Mouse (Mus musculus) limb, embryonic 10.5 days (tissue): ENCODE measurements around the gene Ndufa6. TPM values are rescaled to one million over a fixed set of nuclear protein-coding genes. Genes with fewer than 3 reads are reported as not detected.
A peak's percentile ranks its signal among the peaks of the same experiment; 100 is the strongest.
"Not testable (repeated sequence)": the region's sequence is repeated elsewhere in the genome, so short reads cannot be mapped to it uniquely, and the experiment has no call there.

Experiments used
- DNase-seq: peaks from one replicate; pipeline ENCODE4 v3.0.0-alpha.2; 2017; ENCODE audit warnings: low spot score
- H3K27ac ChIP-seq: fragments of 300-500 bp; sonication (generic); 2 replicates; pipeline ENCODE4 v1.5.1; 2016; ENCODE audit warnings: mild to moderate bottlenecking
- H3K27me3 ChIP-seq: fragments of 300-500 bp; sonication (generic); 2 replicates; pipeline ENCODE4 v1.6.1; 2016; ENCODE audit warnings: low read depth, mild to moderate bottlenecking; ENCODE audit not compliant: poor library complexity, severe bottlenecking
- H3K36me3 ChIP-seq: fragments of 300-500 bp; sonication (generic); 2 replicates; pipeline ENCODE4 v1.6.1; 2016; ENCODE audit warnings: mild to moderate bottlenecking, moderate library complexity
- H3K4me1 ChIP-seq: fragments of 300-500 bp; sonication (generic); 2 replicates; pipeline ENCODE4 v1.6.1; 2016
- H3K4me3 ChIP-seq: fragments of 300-500 bp; sonication (generic); 2 replicates; pipeline ENCODE4 v1.5.1; 2016; ENCODE audit warnings: mild to moderate bottlenecking, moderate library complexity
- H3K9me3 ChIP-seq: fragments of 300-500 bp; sonication (generic); replicated peaks from 2 replicates; pipeline ENCODE4 v1.6.1; 2016; ENCODE audit warnings: mild to moderate bottlenecking
- WGBS: fragments of 180-500 bp; shearing (Covaris S2); methylation state at CpG from one replicate; pipeline ENCODE4 v1.1.7; 2016; 5-methylcytosine and 5-hydroxymethylcytosine counted together
- polyA plus RNA-seq: library from polyadenylated mRNA; unstranded; fragments of >200 nt; fragmentation: Nextera tagmentation; extraction: Ambion mirVana; gene quantifications from 2 replicates; pipeline ENCODE4 v1.2.1, GENCODE M21; 2016

Gene Ndufa6
- 243 and 262 TPM in 2 replicates for polyA plus RNA-seq

DNA sequence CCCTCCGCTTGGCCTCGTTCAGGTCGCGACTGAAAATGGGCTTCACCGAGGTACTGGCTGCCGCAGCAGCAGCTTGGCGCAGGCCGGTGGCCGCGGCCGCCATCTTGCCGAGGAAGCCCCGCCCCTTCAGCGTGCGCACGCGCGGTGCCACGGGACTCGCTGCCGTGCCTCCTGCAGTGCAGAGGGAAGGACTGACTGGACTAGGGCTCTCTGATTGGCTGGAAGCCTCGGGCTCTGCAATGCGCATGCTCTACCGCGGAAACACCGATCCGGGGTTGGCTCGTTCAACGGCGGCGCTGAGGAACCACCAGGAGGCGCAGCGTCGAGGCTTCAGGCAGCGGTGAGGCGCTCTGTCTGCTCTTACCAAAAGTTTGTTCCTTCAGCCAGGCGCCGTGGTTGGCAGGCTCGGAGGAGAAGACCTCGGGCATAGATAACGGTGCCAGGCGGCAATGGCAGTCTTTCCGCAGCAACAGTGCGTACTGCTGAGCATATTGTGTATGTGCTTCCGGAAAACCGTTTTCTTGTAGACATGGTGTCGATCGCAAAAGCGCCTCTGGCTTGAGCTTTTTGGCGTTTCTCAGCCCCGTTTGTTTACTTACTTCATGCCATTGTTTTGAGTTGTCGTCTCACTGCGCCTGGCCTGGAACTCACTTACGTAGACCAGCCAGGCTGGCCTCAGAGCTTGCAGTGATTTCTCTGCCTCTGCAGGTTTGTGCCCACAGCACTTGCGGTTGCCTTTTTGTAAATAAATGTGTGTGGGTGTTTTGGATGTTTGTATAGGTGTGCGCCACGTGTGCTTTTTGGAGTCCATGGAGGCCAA is at the start of gene Ndufa6:
Gene Ndufa6, minus strand, starts transcription at position 197 of the 820 bp plus-strand sequence.
- peaks cover 23% of the 10 kb centered on the region for H3K4me1 ChIP-seq
- no peaks in the 10 kb centered on the region for H3K9me3 ChIP-seq
- H3K4me3 ChIP-seq = peak within 1 kb of the TSS; percentile 72
- peaks cover 23% of the 10 kb centered on the region for H3K36me3 ChIP-seq
- H3K27ac ChIP-seq = peak within 1 kb of the TSS; percentile 91
- peak; percentile 98 for DNase-seq
- H3K27me3 ChIP-seq = no peaks in the 10 kb centered on the region
- 2% methylated on average over 57 of the region's 57 CpGs for WGBS

DNA sequence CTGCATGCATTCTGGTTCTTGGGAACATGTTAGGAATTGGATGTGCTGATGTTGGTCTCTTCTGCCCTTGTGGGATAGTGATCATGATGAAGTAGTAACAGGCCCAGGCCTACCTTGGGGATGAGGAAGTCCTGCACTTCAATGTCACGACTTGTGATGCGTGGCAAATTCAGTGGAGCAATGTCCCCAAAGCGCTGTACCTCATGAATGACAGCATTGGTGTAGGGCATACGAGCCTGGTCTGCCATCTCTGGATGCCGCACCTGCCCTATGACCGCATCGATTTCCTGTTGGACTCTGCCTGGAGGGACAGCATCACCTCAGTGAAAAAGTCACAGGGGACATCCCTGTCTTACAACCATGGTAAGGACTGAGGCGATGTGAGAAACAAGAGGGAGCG is 49.5 kb upstream of the Ndufa6 start:
- Histone ChIP-seq H3K27me3 (no peaks in the 10 kb centered on the region), H3K27ac (no peak overlapping the region), H3K9me3 (no peaks in the 10 kb centered on the region), H3K4me1 (no peaks in the 10 kb centered on the region), H3K36me3 (no peaks in the 10 kb centered on the region), H3K4me3 (no peak overlapping the region)
- DNase-seq = no peak
- WGBS = 95% methylated on average over 9 of the region's 9 CpGs

DNA sequence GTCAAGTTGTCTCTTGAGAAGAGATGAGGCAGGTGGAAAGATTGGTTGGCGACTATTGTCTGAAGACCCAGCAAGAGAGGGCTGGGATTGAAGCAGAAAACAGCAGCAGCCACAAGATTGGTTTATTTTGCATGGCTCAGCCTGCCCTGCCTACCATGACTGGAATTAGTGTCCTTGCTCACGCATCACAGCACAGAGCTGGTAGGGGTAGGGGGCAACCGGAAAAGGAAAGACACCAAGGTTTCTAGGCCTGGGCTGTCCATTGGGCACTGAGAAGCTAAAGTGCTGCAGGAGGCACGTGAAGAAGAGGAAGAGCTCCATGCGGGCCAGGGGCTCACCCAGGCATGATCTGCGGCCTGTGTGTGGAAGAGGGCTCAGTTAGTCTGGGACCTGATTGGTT is 48.6 kb upstream of the Ndufa6 start:
- Histone ChIP-seq H3K4me3 (no peak overlapping the region), H3K9me3 (no peaks in the 10 kb centered on the region), H3K36me3 (no peaks in the 10 kb centered on the region), H3K27me3 (no peaks in the 10 kb centered on the region), H3K4me1 (no peaks in the 10 kb centered on the region), H3K27ac (no peak overlapping the region)
- 89% methylated on average over 6 of the region's 6 CpGs for WGBS
- no peak for DNase-seq

DNA sequence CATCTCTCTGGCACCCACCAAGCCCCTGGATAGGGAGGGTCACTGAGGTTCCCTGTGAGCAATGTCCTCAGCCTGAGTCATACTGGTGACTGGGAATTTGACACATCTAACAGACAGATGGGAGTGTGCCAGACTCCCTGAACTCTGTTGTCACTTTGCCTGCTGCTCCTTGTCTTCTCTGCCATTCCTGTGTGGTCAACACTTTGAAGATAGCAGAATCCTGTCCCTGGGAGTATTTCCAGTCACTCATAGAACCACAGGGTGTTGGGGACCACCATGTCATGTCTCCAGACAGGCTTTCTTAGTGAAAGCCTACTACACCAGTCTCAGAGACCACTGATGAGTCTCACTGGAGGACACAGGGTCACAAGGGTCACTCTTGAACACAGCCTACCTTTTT is 48.0 kb upstream of the Ndufa6 start:
- Histone ChIP-seq H3K4me1 (no peaks in the 10 kb centered on the region), H3K9me3 (no peaks in the 10 kb centered on the region), H3K27me3 (no peaks in the 10 kb centered on the region), H3K27ac (no peak overlapping the region), H3K36me3 (no peaks in the 10 kb centered on the region), H3K4me3 (no peak overlapping the region)
- DNase-seq = no peak

DNA sequence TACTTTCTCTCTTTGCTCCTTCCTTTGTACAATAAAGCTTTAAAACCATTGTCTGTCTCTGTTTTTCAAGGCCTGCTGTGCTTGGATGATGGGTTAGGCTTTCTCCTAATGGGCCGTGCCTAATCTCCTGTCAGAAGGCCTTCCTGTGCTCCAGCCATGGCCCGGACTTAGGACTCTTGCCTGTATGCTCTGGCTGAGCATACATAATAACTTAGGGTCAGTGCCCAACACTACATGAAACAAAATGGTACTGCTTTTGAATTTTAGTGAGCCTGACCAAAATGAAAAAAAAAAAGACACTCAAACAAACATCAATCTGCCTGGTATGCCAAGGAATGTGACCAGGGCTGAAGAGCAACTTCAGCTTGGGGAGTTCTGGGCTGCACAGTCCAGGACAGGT is 47.4 kb upstream of the Ndufa6 start:
- Histone ChIP-seq H3K27me3 (no peaks in the 10 kb centered on the region), H3K9me3 (no peaks in the 10 kb centered on the region), H3K4me1 (no peaks in the 10 kb centered on the region), H3K4me3 (no peak overlapping the region), H3K27ac (no peak overlapping the region), H3K36me3 (no peaks in the 10 kb centered on the region)
- WGBS = 78% methylated on average over 2 of the region's 2 CpGs
- DNase-seq = no peak

DNA sequence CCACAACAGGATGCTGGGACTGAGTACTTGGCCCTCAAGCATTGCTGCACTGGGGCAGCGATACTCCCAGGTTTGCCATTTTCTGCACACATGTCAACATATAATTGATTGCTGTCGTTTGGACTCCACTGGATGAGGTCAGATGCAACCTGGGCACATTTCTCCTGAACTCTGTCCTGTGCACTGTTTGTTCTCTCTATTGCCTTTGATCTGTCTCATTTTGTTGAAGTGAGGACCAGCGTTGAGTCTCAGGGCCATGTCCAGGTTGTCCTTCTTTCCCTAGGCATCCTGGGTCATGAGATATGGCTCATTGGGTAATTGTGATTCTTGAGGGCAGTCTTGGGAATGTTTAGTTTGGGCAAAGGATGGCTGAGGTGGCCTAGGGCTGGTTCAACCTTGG is 41.8 kb upstream of the Ndufa6 start:
- H3K36me3 ChIP-seq, H3K4me3 ChIP-seq, H3K27ac ChIP-seq, H3K27me3 ChIP-seq, DNase-seq, H3K4me1 ChIP-seq, H3K9me3 ChIP-seq: not testable (repeated sequence)
- WGBS = 85% methylated on average over 3 of the region's 3 CpGs

DNA sequence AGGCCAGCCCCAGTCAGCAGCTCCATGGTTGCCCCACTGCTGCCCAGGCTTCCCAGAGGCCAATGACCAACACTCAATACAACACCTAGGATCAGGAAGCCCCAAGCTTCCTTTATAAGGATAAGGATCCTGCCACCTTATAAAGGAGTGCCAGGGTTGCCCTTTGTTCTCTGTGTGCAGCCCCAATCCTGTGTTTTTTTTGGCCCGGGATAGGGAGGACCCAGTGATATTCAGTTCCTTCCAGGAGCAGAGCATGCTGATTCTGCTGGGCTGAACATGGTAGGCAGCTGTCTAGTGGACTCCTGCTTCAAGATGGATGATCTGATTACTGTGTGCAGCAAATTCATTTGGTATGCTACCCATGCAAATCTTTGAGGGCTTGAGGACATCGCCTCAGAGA is 39.8 kb upstream of the Ndufa6 start, which contains the start of gene Cyp2d11:
Gene Cyp2d11, minus strand, starts transcription at position 101 of the 400 bp plus-strand sequence.
- not testable (repeated sequence) for DNase-seq

DNA sequence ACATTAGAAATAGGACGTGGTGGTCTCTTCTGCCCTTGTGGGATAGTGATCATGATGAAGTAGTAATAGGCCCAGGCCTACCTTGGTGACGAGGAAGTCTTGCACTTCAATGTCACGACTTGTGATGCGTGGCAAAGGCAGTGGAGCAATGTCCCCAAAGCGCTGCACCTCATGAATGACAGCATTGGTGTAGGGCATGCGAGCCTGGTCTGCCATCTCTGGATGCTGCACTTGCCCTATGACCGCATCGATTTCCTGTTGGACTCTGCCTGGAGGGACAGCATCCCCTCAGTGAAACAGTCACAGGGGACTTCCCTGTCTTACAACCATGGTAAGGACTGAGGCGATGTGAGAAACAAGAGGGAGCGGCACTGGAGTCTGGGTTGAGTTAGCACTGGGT is 35.8 kb upstream of the Ndufa6 start:
- WGBS = 92% methylated on average over 10 of the region's 10 CpGs
- DNase-seq, H3K36me3 ChIP-seq: not testable (repeated sequence)

More for the DNA sequence above, 39.8 kb upstream of the Ndufa6 start, which contains the start of gene Cyp2d11:
- H3K9me3 ChIP-seq, H3K27ac ChIP-seq, H3K4me1 ChIP-seq, H3K27me3 ChIP-seq, H3K4me3 ChIP-seq, H3K36me3 ChIP-seq: not testable (repeated sequence)
- WGBS = 77% methylated on average over 2 of the region's 2 CpGs

DNA sequence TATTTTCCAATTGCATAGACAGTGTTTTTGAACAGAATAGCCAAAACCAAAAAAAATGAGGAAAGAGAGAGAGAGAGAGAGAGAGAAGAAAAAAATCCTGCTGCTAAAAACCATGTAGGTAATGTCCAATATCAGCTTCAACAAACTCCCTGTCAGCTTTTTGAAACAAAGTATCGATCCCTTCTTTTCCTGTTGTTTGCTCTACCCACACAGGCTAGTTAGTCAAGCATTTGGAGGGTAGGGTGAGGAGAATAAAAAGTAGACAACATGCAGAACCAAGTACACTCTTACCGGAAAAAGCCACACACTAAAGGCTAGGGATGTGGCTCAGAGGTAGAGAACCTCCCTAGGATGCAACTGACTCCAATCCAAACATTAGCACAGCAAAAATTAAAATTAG is 31.6 kb upstream of the Ndufa6 start:
- Histone ChIP-seq H3K27ac (no peak overlapping the region), H3K4me3 (no peak overlapping the region), H3K36me3 (no peaks in the 10 kb centered on the region), H3K4me1 (peaks cover 3% of the 10 kb centered on the region; the same call in 1 of the 2 replicates), H3K27me3 (no peaks in the 10 kb centered on the region), H3K9me3 (no peaks in the 10 kb centered on the region)
- DNase-seq = no peak
- 94% methylated on average over 2 of the region's 2 CpGs for WGBS

More for the DNA sequence above, 35.8 kb upstream of the Ndufa6 start:
- H3K27ac ChIP-seq, H3K9me3 ChIP-seq, H3K4me3 ChIP-seq, H3K27me3 ChIP-seq, H3K4me1 ChIP-seq: not testable (repeated sequence)

DNA sequence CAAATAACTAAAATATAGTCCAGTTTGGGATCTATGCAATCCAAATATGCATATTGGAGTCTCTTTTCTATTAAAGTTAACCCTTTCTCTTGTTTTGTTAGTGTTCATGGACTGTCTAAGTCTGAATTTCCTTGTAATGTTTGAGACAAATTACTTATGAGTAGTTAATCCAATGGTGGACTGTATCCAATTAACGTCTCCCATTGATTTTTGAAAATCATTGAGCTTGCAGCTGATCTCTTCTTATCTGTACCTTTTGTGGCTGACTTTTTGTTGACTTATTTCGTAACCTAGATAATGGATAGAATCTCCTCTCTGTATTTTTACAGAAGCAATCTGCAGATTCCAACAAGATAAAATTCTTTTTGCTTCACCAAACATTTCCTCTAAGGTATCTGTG is 28.3 kb upstream of the Ndufa6 start:
- DNase-seq = no peak
- H3K4me3 ChIP-seq = no peak overlapping the region
- H3K4me1 ChIP-seq = peaks cover 19% of the 10 kb centered on the region
- H3K36me3 ChIP-seq = no peaks in the 10 kb centered on the region
- no peak overlapping the region for H3K27ac ChIP-seq
- H3K9me3 ChIP-seq = no peaks in the 10 kb centered on the region
- WGBS = 91% methylated on average over 2 of the region's 2 CpGs
- peaks cover 13% of the 10 kb centered on the region for H3K27me3 ChIP-seq

DNA sequence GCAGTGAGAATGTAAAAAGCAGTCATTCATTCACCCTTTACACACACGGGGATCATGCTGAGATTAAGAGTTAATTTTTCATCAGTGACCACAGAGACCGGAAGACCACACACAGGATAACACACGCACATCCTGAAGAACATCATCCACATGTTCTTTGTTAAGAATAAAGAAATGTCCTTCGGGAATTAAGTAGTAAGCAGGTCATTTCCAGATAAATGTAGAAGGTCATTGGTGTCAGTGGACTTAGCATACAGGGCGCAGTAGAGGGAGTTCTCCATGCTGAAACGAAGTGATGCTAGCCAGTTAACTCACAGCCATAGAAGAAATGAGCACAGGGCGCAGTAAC is 26.6 kb upstream of the Ndufa6 start:
- H3K4me3 ChIP-seq = peak overlapping the region; percentile 52
- no peak for DNase-seq
- H3K4me1 ChIP-seq = peaks cover 25% of the 10 kb centered on the region
- no peaks in the 10 kb centered on the region for H3K9me3 ChIP-seq
- H3K27me3 ChIP-seq = peaks cover 13% of the 10 kb centered on the region
- no peak overlapping the region for H3K27ac ChIP-seq
- 41% methylated on average over 7 of the region's 7 CpGs for WGBS
- H3K36me3 ChIP-seq = no peaks in the 10 kb centered on the region

DNA sequence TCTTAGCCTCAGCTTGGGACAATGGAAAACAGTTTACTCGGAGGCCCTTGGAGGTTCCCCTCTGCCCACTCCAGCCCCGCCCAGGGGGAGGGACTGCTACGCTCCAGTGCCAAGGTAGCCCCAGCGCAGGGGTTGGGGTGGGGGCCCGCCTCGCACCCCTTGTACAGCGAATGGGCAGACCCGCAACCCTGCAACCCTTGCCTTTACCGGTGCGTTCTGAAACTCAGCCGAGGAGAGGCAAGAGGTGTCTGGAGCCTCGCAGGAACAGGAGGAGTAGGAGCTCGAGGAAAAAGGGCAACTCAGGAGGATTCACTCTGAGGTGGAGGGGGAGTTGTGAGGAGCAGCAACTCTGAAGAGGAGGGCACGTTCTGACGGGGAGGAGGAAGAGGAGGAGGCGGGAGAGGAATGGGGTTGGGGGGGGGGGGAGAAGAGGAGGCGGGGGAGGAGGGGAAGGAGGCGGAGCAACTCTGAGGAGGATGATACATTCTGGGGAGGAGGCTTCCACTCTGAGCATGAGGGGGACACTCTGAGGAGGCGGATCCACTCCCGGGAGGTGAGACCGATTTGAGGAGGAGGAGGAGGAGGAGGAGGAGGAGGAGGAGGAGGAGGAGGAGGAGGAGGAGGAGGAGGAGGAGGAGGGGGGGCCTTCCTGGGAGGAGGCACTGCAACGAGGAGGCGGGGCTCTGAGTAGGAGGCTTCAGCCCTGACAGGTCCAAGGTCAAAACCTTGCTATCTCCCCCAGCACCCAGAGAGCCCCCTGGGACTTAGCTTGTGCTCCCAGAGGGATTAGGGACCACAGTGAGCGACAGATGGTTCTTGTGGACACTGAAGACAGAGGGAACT is 26.0 kb upstream of the Ndufa6 start, which contains the start of gene Cyp2d22:
Gene Cyp2d22, minus strand, starts transcription at position 390 of the 843 bp plus-strand sequence.
- Histone ChIP-seq H3K9me3 (no peaks in the 10 kb centered on the region), H3K27ac (peak within 1 kb of the TSS; percentile 58), H3K4me1 (peaks cover 25% of the 10 kb centered on the region), H3K27me3 (peaks cover 13% of the 10 kb centered on the region), H3K36me3 (no peaks in the 10 kb centered on the region), H3K4me3 (peak within 1 kb of the TSS; percentile 52)
- peak; percentile 62 for DNase-seq
- 3% methylated on average over 18 of the region's 24 CpGs for WGBS

DNA sequence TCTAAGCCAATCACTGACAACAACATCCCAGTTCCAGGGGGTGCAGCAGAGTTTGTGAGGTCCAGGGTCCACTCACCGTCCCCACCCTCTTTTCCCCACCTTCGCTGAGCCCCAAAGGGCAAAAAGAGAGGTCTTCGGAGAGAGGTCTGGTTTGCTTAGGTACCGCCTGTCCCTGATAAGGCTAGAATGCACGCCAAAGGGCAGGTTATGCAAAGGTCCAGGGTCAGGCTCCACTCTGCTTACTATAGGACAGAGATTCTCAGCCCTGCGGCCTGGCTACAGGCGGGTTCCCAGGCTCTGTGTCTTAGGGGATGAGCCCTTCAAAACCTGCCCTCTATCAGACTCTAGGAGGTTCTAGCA is 25.4 kb upstream of the Ndufa6 start:
- Histone ChIP-seq H3K27me3 (peaks cover 13% of the 10 kb centered on the region), H3K9me3 (no peaks in the 10 kb centered on the region), H3K36me3 (no peaks in the 10 kb centered on the region), H3K4me3 (peak overlapping the region; percentile 52), H3K27ac (peak overlapping the region; percentile 58), H3K4me1 (peaks cover 25% of the 10 kb centered on the region)
- 13% methylated on average over 7 of the region's 7 CpGs for whole genome bisulfite sequencing
- no peak for DNase-seq
